Mouse (Mus musculus) yolk sac, embryonic 10.5 days (tissue): Measurements from ENCODE around the gene Evpl.

ENCODE experiments used
- DNase-seq: peaks from one replicate; pipeline ENCODE4 v3.0.0-alpha.2; 2017; ENCODE audit warnings: low spot score

Evpl gene

GRCm38 (mm10) chr11:116255090-116255981 is 17.5 kb upstream of the Evpl start:
- no peak for DNase-seq

GRCm38 (mm10) chr11:116254627-116255026 is 16.8 kb upstream of the Evpl start:
- no peak for DNase-seq

- DNase-seq, result no peak
These were observed 15.3 kb upstream of the Evpl start for GRCm38 (mm10) chr11:116253076-116253600.

GRCm38 (mm10) chr11:116250898-116251297 is 13.0 kb upstream of the Evpl start:
- DNase-seq, result no peak

- no peak for DNase-seq
These were observed 9.8 kb upstream of the Evpl start for GRCm38 (mm10) chr11:116247502-116248222.

GRCm38 (mm10) chr11:116245616-116246015 is 7.7 kb upstream of the Evpl start:
- peak; percentile 46 for DNase-seq

- DNase-seq, result no peak
These were observed 6.7 kb upstream of the Evpl start for GRCm38 (mm10) chr11:116244580-116244979.

GRCm38 (mm10) chr11:116241744-116242235 is 3.9 kb upstream of the Evpl start:
- DNase-seq, result no peak

- DNase-seq, result no peak
These were observed 1.9 kb upstream of the Evpl start for GRCm38 (mm10) chr11:116239797-116240196.

GRCm38 (mm10) chr11:116234901-116235300 is 3.0 kb downstream of the Evpl start:
- no peak for DNase-seq

- DNase-seq, result no peak
These were observed 5.5 kb downstream of the Evpl start for GRCm38 (mm10) chr11:116232427-116232826.

- DNase-seq, result no peak
These were observed 9.2 kb downstream of the Evpl start for GRCm38 (mm10) chr11:116228699-116229098.

GRCm38 (mm10) chr11:116226414-116226813 is 11.5 kb downstream of the Evpl start:
- DNase-seq, result peak; percentile 66

- no peak for DNase-seq
These were observed 15.2 kb downstream of the Evpl start for GRCm38 (mm10) chr11:116222740-116223059.

GRCm38 (mm10) chr11:116221931-116222739 is 15.7 kb downstream of the Evpl start:
- DNase-seq, result no peak

GRCm38 (mm10) chr11:116219885-116220284 is 18.0 kb downstream of the Evpl start:
- peak; percentile 80 for DNase-seq

- peak; percentile 45 for DNase-seq
These were observed 19.0 kb downstream of the Evpl start for GRCm38 (mm10) chr11:116218737-116219400.

GRCm38 (mm10) chr11:116218263-116218662 is 19.6 kb downstream of the Evpl start:
- peak; percentile 52 for DNase-seq

- no peak for DNase-seq
These were observed 21.3 kb downstream of the Evpl start for GRCm38 (mm10) chr11:116216549-116216948.

GRCm38 (mm10) chr11:116215991-116216390 is 21.9 kb downstream of the Evpl start:
- DNase-seq, result no peak

GRCm38 (mm10) chr11:116215181-116215580 is 22.7 kb downstream of the Evpl start:
- no peak for DNase-seq
